Mouse (Mus musculus) spleen, adult 12 weeks (tissue): ENCODE measurements around the gene Gm11236.
"Not testable (repeated sequence)": the region's sequence is repeated elsewhere in the genome, so short reads cannot be mapped to it uniquely, and the experiment has no call there.

Source experiments
- DNase-seq: peaks from one replicate; pipeline ENCODE4 v3.0.0; 2022; ENCODE audit warnings: low spot score

Gene Gm11236

DNA sequence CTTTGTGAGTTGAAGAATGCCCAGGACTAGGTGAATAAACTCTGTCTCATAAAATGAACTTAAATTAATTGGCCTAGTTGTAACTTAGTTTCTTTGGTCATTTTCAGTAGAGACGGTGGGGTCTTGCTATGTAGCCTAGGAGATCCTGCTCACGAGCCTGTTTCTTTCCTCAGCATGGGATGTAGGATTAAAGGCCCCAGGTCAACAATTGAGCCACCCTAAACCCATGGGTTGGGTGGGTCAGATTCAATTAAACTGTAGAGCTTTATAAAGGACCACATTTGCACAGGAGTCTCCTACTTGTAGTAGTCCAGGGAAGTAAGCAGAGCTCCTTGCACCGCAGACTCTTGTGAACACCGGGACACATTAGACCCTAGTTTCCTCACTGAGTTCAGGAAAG lies at the start of gene Gm11236:
TSS of gene Gm11236 (plus strand) at position 301 of the 400 bp plus-strand sequence.
- DNase-seq, result not testable (repeated sequence)

GRCm38 (mm10) chr4:73599248-73599647 lies 38.7 kb upstream of the Gm11236 start:
- DNase-seq, result no peak

DNA sequence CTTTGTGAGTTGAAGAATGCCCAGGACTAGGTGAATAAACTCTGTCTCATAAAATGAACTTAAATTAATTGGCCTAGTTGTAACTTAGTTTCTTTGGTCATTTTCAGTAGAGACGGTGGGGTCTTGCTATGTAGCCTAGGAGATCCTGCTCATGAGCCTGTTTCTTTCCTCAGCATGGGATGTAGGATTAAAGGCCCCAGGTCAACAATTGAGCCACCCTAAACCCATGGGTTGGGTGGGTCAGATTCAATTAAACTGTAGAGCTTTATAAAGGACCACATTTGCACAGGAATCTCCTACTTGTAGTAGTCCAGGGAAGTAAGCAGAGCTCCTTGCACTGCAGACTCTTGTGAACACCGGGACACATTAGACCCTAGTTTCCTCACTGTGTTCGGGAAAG lies 30.3 kb upstream of the Gm11236 start, which contains the start of gene Gm11238:
TSS of gene Gm11238 (plus strand) at position 301 of the 400 bp plus-strand sequence.
- DNase-seq, result not testable (repeated sequence)

- not testable (repeated sequence) for DNase-seq
These were observed 15.2 kb upstream of the Gm11236 start, which contains the start of gene Gm11237 for GRCm38 (mm10) chr4:73622684-73623083. Gene Gm11237 (plus strand): TSS chr4:73622984.

- not testable (repeated sequence) for DNase-seq
These were observed 23.9 kb downstream of the Gm11236 start for GRCm38 (mm10) chr4:73661864-73662263.

DNA sequence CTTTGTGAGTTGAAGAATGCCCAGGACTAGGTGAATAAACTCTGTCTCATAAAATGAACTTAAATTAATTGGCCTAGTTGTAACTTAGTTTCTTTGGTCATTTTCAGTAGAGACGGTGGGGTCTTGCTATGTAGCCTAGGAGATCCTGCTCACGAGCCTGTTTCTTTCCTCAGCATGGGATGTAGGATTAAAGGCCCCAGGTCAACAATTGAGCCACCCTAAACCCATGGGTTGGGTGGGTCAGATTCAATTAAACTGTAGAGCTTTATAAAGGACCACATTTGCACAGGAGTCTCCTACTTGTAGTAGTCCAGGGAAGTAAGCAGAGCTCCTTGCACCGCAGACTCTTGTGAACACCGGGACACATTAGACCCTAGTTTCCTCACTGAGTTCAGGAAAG lies 30.1 kb downstream of the Gm11236 start, which contains the start of gene Gm11239:
TSS of gene Gm11239 (plus strand) at position 301 of the 400 bp plus-strand sequence.
- not testable (repeated sequence) for DNase-seq

- DNase-seq, result not testable (repeated sequence)
These were observed 45.3 kb downstream of the Gm11236 start, which contains the start of gene Gm428 for GRCm38 (mm10) chr4:73683216-73683615. Gene Gm428 (plus strand): TSS chr4:73683516.
